Mouse (Mus musculus) kidney, postnatal 4 days (tissue): Measurements from ENCODE around the gene Sh3gl2.

Experiments
- DNase-seq, 2 experiments: peaks; one replicate each; pipeline ENCODE4 v3.0.0; 2021; ENCODE audit warnings: mixed read lengths in 2 of 2

Sh3gl2 gene

DNA sequence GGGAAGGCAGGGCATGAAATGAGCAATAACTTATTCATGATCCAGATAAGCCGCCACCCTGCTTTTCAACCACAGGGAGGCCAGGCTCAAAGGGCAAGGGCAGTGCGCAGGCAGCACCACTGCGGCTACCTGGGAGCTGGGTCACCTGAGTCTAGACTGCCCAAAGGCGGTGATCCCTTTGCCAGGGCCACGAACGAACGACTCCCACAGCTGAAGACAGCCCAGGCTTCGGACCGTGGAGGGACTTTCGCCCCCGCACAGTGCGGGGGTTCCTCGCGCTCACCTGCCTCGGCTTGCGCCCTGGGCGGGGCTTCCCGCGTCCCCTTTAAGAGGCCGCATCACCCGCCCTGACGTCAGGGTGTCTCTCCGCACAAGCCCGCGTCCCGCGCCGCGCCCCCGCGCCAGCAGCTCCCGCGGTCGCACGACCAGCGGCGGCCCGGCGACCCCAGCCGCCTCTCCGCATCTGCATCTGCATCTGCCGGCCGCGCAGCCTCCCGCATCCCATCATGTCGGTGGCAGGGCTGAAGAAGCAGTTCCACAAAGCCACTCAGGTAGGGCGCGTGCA is at the start of gene Sh3gl2:
Gene Sh3gl2 (plus strand): TSS at position 56 of the 565 bp plus-strand sequence.
- DNase-seq: peak; percentile 78 to 83

- no peak for DNase-seq
Measured at GRCm38 (mm10) chr4:85161156-85161555, 43.8 kb upstream of the Sh3gl2 start.

DNA sequence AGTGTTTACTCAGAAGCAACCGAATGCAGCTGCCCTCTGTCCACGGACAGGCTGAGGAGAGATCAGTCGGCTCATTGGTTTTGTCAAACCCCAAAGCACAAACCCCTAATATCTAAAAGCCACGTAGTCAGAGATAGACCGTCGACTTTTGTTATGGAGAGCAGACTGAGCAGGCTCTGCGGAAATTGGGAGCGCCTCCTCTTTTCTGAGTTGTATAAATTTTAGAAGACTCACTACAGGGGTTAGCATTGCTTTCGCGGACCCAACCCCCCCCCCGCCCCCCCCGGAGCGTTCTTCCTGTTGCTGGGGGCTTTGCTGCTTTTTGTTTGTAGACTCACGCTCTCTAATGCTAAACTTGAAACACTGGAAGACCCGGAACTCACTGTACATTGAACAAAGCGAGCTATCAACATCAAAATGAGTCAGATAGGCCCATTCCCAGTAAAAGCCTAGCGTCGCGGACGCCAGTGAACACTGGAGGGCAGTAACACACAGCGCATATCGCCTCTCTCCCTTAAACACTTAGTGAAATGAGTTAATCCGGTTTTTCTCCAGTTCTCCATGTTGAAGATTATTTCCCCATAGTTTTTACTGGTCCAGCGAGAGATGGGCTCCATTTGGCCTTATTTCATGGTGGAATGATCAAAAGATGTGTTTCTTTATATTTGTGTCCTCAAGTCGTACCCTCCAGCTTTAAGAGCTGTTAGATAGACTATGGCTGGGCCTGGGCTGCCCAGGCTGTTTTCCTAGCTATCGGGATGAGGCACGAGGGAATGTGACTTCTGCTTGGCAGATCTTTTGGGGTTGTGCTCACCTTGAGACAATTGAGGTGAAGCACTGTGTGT is 42.2 kb upstream of the Sh3gl2 start:
- DNase-seq: peak; percentile 74 to 77

GRCm38 (mm10) chr4:85163313-85163615 is 41.7 kb upstream of the Sh3gl2 start:
- no peak for DNase-seq

GRCm38 (mm10) chr4:85168001-85168400 is 36.9 kb upstream of the Sh3gl2 start:
- no peak for DNase-seq

- no peak for DNase-seq
Measured at GRCm38 (mm10) chr4:85175466-85175865, 29.5 kb upstream of the Sh3gl2 start.

GRCm38 (mm10) chr4:85178394-85179051 is 26.4 kb upstream of the Sh3gl2 start:
- DNase-seq: no peak

GRCm38 (mm10) chr4:85186011-85186410 is 18.9 kb upstream of the Sh3gl2 start:
- DNase-seq: no peak

- DNase-seq: peak; percentile 11 to 15
Measured at GRCm38 (mm10) chr4:85196201-85196600, 8.7 kb upstream of the Sh3gl2 start.

DNA sequence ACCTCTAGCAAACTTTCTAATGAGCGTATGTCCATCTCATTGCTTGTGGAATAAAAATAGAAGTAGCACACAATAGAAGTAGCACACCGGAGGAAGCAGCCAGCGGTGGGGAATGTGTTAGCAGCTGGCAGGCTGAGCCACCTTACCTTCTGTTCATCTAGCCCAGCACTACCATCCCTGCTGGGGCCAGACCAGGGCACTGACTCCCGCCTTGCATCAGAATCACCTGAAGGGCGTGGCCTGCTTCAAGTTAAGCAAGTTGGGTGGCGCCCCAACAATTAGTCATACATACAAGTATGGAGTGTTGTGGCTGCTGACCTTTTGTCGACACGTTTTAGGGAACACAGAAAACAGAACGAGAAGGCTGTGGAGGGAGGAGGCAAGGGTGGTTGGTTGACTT is 6.5 kb upstream of the Sh3gl2 start:
- no peak for DNase-seq

DNA sequence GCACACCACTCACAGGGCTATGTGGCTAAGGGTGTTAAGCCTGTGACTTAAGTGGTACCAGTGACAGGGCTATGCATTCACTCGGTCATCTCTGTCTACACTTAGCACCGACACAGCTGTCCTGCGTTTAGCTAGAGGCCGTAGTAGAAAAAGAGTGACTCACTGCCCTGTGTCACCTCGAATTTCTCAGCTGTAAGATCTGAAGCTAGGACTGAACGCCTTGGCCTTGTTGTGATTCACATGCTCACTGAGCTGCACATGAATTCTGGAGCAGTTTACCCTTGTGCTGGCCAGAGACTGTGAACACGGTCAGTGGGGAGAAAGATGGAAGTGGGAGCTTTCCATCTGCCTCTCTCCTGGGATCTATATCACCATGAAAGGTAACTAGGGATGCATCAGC is 2.3 kb upstream of the Sh3gl2 start:
- DNase-seq: no peak

- peak; percentile 57 to 68 for DNase-seq
Measured at GRCm38 (mm10) chr4:85205636-85206211, 798 bp downstream of the Sh3gl2 start.

DNA sequence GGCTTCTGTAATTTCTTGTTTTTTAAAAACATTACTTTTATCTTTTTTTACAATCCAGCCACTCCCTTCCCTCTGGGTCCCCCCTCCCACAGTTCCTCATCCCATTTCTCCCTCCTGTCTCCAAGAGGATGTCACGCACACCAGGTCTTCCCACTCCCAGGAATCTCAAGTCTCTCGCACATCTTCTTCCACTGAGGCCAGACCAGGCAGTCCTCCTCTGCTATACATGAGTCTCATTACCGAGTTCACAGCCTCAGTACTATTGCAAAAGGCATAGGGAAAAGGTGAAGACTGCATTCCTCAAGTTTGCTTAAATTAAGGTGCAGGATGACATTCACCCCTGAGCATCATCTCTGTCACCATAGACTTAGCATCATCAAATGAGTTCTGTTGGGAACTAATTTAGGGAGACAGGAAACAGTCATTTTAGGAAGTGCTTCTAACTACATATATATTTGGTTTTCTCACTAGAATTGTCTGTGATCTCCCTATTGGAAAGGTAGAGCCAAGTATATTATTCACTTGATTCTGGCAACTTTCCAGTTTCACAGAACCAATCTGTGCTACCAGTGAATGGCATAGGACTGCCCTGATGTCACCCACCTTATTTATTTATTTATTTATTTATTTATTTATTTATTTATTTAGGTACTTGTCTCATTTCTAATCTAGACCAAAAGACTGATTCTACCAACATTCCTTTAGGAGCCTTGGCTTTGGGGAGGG is 1.9 kb downstream of the Sh3gl2 start:
- DNase-seq: no peak

GRCm38 (mm10) chr4:85207515-85207914 is 2.6 kb downstream of the Sh3gl2 start:
- DNase-seq: no peak

GRCm38 (mm10) chr4:85208531-85208930 is 3.6 kb downstream of the Sh3gl2 start:
- DNase-seq: no peak

DNA sequence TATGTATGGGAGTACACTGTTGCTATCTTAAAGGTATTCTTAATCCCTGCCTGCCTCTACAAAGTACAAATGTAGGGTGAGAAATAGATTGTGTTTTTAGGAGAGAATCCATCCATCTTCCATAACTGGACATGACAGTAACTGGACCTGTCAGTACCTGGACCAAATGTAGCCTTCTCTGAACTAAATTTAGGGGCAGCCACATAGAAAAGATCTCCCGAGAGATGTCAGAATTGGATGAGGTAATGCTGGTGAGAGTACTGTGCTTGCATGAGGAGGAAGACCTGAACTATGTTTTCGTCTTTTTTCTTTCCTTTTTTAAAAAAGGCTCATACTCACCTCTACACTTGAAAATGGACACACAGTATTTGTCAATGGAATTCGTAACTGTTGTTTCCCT is 6.0 kb downstream of the Sh3gl2 start:
- DNase-seq: no peak

- no peak for DNase-seq
Measured at GRCm38 (mm10) chr4:85217003-85217402, 12.1 kb downstream of the Sh3gl2 start.

DNA sequence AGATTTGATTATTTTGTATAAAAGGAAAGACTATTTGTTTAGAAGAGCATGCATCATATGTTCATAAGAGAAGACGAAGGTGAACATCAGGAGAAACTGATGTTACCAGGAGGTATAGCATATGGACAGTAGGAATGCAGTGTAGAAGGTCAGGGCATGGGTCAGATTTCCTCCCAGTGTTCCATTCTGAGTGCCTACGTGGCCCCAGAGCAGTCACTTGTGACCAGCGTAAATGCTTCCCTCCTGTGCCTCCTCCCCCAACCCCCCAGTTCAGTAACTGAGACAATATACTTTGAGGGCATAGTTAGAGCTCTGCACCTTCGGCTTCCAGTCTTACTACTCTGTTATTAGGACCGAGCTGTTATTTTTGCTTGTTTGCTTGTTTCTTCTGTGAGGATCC is 17.8 kb downstream of the Sh3gl2 start:
- DNase-seq: no peak

DNA sequence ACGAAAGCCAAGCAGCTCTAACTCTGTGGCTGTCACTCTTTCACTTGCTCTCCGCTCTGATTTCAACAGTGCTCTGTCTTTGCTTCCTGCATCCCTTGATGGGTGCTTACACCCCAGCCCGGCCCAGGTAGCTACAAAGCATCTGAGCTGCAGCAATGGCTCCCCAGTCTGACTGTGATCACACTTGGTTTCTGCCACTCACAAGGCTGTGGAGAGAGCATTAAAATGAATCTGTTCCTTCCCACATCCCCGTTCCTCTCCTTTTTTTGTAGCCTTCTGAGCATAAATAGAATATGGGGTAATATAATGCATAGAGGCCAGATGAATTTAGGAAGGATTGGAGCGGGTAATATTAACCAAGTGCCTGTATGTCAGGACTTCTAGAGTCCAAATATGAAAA is 21.8 kb downstream of the Sh3gl2 start:
- DNase-seq: no peak

- DNase-seq: peak in 1 of 2 experiments; percentile 13
Measured at GRCm38 (mm10) chr4:85227664-85228588, 23.0 kb downstream of the Sh3gl2 start.

GRCm38 (mm10) chr4:85228589-85228948 is 23.6 kb downstream of the Sh3gl2 start:
- DNase-seq: no peak
